Mouse (Mus musculus): ENCODE results near the gene Upb1. TPM values are rescaled to one million over a fixed set of nuclear protein-coding genes. Genes with fewer than 3 reads are reported as not detected.

The Upb1 gene
- total and polyA plus RNA-seq, 3 experiments, result 1.3 to 2.0 (median 1.6) TPM

DNA sequence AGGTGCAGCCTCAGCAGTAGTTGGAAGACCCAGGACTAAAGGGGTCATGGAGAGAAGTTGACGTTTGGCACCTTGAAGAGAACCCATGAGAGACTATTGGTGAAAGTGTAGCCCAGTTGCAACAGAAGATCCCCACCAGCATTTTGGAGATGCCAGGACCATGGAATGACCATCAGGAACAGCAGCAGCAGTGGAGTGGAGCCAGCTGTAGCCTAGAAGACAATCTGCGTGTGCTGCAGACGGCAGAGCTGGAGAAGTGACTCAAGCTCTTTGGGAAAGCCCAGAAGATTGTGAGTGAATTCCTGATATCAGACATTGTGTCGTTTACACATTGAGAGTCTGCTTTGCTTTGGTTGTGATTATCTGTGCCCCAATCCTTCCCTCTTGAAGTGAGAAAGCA, 80.8 kb downstream of the Upb1 start:
- in situ Hi-C loops (cut with MboI; ENCODE audit: low pct_ligation_motif_present, low pct_unique_long_range_greater_than_20kb, low sequenced_read_pairs) (loop anchor here (5.0 to 10.0 kb wide), 2 partner anchors 34 to 217 kb away; no protein-coding TSS in a partner anchor), dilution Hi-C loops (cut with MboI; ENCODE audit: extremely low pct_ligation_motif_present, extremely low pct_unique_long_range_greater_than_20kb, low sequenced_read_pairs) (no loop called here)
- Histone ChIP-seq H3K36me3 (replicated peaks in 1 of 2; ENCODE audit: control insufficient read depth in 1 of 2, insufficient read depth in 1 of 2, low read length in 1 of 2) (no peaks in the 10 kb centered on the region), H3K27me3 (replicated peaks) (no peaks in the 10 kb centered on the region), H3K27ac (ENCODE audit: insufficient read depth, low read depth) (no peak overlapping the region), H3K9me3 (replicated peaks; ENCODE audit: low read length) (no peaks in the 10 kb centered on the region), H3K4me3 (replicated peaks in 1 of 3; ENCODE audit: low read depth in 2 of 3, low read length in 2 of 3, poor library complexity in 1 of 3) (no peak overlapping the region), H3K79me2 (replicated peaks; ENCODE audit: control insufficient read depth, extremely low read depth, insufficient read depth, poor library complexity, severe bottlenecking) (no peaks in the 10 kb centered on the region), H3K9ac (ENCODE audit: insufficient read depth, low read depth) (no peak overlapping the region), H3K4me1 (ENCODE audit: control insufficient read depth in 1 of 2, insufficient read depth in 2 of 2) (peaks cover 13 to 36% of the 10 kb centered on the region in 2 experiments), H3K4me2 (ENCODE audit: insufficient read depth, low read depth, poor library complexity, severe bottlenecking) (no peak overlapping the region)
- no peak for DNase-seq (ENCODE audit: extremely low read depth)
- no peak for TF ChIP-seq ETS1 (conservative IDR thresholded peaks at IDR 0.05; ENCODE audit: low read depth, low read length)
- TF ChIP-seq CHD1 (IDR thresholded peaks at IDR 0.05; ENCODE audit: low read depth, low read length), result no peak
- no peak for TF ChIP-seq SIN3A (IDR thresholded peaks at IDR 0.05; ENCODE audit: low read length)
- TF ChIP-seq KAT2A (IDR thresholded peaks at IDR 0.05; ENCODE audit: insufficient replicate concordance, low read length), result no peak
- TF ChIP-seq MYC (IDR thresholded peaks at IDR 0.05; ENCODE audit: low read depth, low read length), result no peak
- no peak for TF ChIP-seq NRF1 (IDR thresholded peaks at IDR 0.05; ENCODE audit: low read depth, low read length)
- TF ChIP-seq SMC3 (IDR thresholded peaks at IDR 0.05; ENCODE audit: low read depth, low read length), result no peak
- no peak for TF ChIP-seq ZNF384 (IDR thresholded peaks at IDR 0.05; ENCODE audit: low read depth, low read length)
- TF ChIP-seq ZMIZ1 (IDR thresholded peaks at IDR 0.05; ENCODE audit: low read depth, low read length), result no peak

DNA sequence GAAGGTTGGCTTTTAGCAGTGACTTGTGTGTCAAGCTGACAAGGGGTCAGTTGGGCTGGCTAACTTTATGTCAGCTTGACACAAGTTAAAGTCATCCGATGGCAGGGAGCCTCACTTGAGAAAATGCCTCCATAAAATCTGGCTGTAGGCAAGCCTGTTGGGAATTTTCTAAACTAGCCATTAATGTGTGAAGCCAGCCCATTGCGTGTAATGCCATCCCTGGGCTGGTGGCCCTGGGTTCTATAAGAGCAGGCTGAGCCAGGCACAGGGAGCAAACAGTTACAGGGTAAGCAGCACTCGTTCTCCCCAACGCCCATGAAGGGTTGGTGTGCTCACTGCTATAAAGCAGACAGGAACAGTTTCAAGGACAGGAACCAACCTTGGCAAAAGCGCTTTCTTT, 81.4 kb downstream of the Upb1 start:
- no peaks in the 10 kb centered on the region for H3K79me2 ChIP-seq (replicated peaks; ENCODE audit: control insufficient read depth, extremely low read depth, insufficient read depth, poor library complexity, severe bottlenecking)
- DNase-seq (ENCODE audit: extremely low read depth), result no peak
- in situ Hi-C loops (cut with MboI; ENCODE audit: low pct_ligation_motif_present, low pct_unique_long_range_greater_than_20kb, low sequenced_read_pairs), result loop anchor here (5.0 to 10.0 kb wide), 2 partner anchors 35 to 217 kb away; no protein-coding TSS in a partner anchor
- dilution Hi-C loops (cut with MboI; ENCODE audit: extremely low pct_ligation_motif_present, extremely low pct_unique_long_range_greater_than_20kb, low sequenced_read_pairs), result no loop called here
- H3K9me3 ChIP-seq (replicated peaks; ENCODE audit: low read length), result no peaks in the 10 kb centered on the region
- H3K9ac ChIP-seq (ENCODE audit: insufficient read depth, low read depth), result no peak overlapping the region
- no peak for TF ChIP-seq CHD2 (IDR thresholded peaks at IDR 0.05; ENCODE audit: low read length)
- no peak for TF ChIP-seq POLR2A (IDR thresholded peaks at IDR 0.05; ENCODE audit: low read depth, low read length)
- TF ChIP-seq USF2 (conservative IDR thresholded peaks at IDR 0.05; ENCODE audit: low read depth, low read length), result no peak
- no peak for TF ChIP-seq RAD21 (IDR thresholded peaks at IDR 0.05; ENCODE audit: low read depth, low read length)
- TF ChIP-seq ETS1 (conservative IDR thresholded peaks at IDR 0.05; ENCODE audit: low read depth, low read length), result no peak
- no peak for TF ChIP-seq RCOR1 (conservative IDR thresholded peaks at IDR 0.05; ENCODE audit: low read depth, low read length)
- no peak for TF ChIP-seq MEF2A (IDR thresholded peaks at IDR 0.05; ENCODE audit: borderline replicate concordance, low read depth, low read length)
- no peak for TF ChIP-seq ZNF384 (IDR thresholded peaks at IDR 0.05; ENCODE audit: low read depth, low read length)
- no peak for TF ChIP-seq NELFE (IDR thresholded peaks at IDR 0.05; ENCODE audit: low read depth, low read length)
- no peak for TF ChIP-seq BHLHE40 (IDR thresholded peaks at IDR 0.05; ENCODE audit: low read depth, low read length)
- TF ChIP-seq EP300 (IDR thresholded peaks at IDR 0.05; ENCODE audit: low read length), result no peak
- peaks cover 10 to 31% of the 10 kb centered on the region in 2 experiments for H3K4me1 ChIP-seq (ENCODE audit: control insufficient read depth in 1 of 2, insufficient read depth in 2 of 2)
- no peaks in the 10 kb centered on the region for H3K27me3 ChIP-seq (replicated peaks)
- no peak overlapping the region for H3K4me2 ChIP-seq (ENCODE audit: insufficient read depth, low read depth, poor library complexity, severe bottlenecking)
- no peak overlapping the region for H3K27ac ChIP-seq (ENCODE audit: insufficient read depth, low read depth)
- no peak overlapping the region for H3K4me3 ChIP-seq (replicated peaks in 1 of 3; ENCODE audit: low read depth in 2 of 3, low read length in 2 of 3, poor library complexity in 1 of 3)
- H3K36me3 ChIP-seq (replicated peaks in 1 of 2; ENCODE audit: control insufficient read depth in 1 of 2, insufficient read depth in 1 of 2, low read length in 1 of 2), result no peaks in the 10 kb centered on the region

All from CH12.LX (cell line).